Mouse (Mus musculus): ENCODE data around the gene 4933424G06Rik.
"Not testable (repeated sequence)": the region's sequence is repeated elsewhere in the genome, so short reads cannot be mapped to it uniquely, and the experiment has no call there.

4933424G06Rik gene

DNA sequence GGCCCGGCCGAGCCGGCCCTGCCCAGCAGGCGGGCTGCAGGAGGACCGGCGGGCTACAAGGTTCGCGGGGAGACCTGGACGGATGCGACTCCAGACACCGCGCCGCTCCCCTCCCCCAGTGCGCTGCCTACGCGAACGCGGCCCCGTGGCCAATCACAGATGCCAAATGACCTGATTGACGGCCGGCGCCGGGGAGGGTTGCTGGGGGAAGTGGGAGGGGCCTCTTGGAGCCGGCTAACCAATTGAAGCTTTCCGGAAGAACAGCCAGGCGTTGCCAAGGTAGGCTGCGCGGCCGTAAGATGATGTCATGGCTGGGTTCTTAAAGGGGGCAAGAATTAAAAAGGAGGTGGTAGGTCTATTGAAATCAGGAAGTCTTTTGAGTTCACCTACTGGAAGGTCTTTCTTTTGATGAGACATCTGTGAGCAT lies at the start of gene 4933424G06Rik:
TSS of gene 4933424G06Rik (plus strand) at position 296 of the 427 bp plus-strand sequence.
- DNase-seq (ENCODE audit: low spot score in 2 of 2), result peak; percentile 99

DNA sequence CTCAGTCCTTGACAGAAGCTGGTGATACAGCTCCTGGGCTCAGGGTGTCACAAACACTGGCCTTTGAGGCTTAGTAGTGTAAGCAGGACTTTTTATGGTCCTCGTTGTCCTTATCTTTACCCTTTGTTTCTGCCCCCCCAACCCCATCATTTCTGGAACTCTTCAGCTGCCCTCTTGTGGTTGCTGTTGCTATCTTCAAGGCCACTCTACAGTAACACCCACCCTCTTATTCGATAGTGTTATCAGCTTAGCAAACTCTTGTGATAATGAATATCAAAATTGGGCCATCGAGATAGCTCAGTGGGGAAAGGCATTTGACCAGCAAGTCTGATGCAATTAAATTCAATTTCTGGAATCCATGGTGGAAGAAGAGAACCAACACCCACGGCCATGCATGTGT lies 45.5 kb upstream of the 4933424G06Rik start:
- no peak for DNase-seq (ENCODE audit: low spot score in 2 of 2)

DNA sequence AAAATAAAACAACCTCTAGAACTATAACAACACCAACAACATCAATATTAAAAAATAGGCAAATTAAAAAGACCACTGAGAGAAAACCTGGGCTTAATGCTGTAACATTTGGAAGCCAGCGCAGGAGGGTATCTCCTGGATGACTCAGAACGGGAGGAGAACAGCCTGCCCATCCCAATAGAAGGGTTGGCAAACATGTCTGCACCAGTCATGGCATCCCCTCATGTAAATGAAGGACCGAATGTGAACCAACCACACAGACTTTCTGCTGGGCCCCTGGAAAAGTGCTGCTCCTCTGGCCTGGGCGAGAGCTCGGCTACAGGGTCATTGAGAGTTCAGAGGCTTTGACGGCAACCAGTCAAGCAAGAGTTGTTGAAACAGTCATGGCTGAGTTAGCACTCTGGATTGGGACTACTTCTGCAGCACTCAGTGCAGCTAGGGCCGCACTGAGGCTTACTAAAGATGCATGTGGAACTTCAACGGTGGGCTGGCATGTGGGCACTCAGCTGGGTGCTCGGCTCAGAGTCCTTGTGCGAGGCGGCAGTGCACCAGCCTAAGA lies 44.7 kb upstream of the 4933424G06Rik start:
- DNase-seq (ENCODE audit: low spot score in 2 of 2), result no peak

DNA sequence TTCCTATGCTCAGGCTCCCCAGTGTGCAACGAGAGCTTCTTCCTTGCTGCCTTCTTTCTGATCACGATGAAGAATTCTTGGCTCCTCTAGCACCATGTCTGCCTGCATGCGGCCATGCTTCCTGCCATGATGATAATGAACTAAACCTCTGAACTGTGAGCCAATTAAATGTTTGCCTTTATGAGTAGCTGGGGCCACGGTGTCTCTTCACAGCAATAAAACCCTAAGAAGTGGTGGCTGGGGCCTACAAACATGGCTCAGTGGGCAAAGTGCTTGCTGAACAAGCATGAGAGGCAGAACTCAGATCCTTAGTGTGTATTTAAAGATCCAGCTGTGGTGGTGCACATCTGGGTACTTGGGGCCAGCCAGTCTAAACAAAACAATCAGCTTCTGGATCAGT lies 44.0 kb upstream of the 4933424G06Rik start:
- no peak for DNase-seq (ENCODE audit: low spot score in 2 of 2)

DNA sequence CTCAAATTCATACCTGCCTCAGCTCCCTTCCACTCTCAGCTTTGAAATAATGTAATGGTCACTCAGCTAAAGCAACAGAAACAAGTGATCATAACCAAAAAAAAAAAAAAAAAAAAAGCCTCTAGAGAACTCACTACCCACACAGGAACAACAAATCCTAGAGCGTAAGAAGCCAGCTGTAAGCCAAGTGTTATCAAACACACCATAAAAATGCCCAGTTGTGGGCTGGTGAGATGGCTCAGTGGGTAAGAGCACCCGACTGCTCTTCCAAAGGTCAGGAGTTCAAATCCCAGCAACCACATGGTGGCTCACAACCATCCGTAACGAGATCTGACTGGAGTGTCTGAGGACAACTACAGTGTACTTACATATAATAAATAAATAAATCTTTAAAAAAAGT lies 41.9 kb upstream of the 4933424G06Rik start:
- not testable (repeated sequence) for DNase-seq (ENCODE audit: low spot score in 2 of 2)

DNA sequence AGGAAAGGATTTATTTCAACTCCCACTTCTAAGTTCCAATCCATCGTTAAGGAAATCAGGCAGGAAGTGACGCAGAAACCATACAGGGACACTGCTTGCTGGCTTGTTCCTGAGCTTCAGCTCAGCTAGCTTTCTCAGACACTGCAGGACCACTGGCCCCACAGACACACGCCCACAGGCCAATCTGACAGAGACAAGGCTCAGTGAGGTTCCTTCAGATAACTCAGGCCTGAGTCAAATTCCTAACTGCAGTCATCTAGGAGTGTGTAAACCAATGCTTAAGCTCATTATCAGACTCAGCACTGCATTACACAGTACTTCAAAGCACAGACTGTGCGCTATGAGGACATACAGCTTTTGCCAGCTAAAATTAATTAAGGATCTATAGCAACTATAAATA lies 39.7 kb upstream of the 4933424G06Rik start:
- DNase-seq (ENCODE audit: low spot score in 2 of 2), result no peak

DNA sequence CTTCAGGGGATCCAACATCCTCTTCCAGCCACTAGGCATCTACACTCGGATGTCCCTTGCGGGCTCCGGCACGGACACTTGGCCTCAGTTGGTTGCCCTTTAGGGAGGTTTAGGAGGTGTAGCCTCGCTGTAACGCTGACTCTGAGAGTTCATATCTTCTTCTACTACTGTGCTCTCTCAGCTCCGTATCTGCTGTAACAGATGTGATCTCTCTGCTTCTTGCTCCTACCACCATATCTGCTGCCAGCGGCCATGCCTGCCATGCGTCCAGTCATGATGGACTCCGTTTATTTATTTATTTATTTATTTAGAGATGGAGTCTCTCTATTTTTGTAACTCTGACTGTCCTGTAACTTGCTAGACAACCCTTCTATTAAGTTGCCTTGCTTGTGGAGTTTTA lies 38.7 kb upstream of the 4933424G06Rik start:
- no peak for DNase-seq (ENCODE audit: low spot score in 2 of 2)

DNA sequence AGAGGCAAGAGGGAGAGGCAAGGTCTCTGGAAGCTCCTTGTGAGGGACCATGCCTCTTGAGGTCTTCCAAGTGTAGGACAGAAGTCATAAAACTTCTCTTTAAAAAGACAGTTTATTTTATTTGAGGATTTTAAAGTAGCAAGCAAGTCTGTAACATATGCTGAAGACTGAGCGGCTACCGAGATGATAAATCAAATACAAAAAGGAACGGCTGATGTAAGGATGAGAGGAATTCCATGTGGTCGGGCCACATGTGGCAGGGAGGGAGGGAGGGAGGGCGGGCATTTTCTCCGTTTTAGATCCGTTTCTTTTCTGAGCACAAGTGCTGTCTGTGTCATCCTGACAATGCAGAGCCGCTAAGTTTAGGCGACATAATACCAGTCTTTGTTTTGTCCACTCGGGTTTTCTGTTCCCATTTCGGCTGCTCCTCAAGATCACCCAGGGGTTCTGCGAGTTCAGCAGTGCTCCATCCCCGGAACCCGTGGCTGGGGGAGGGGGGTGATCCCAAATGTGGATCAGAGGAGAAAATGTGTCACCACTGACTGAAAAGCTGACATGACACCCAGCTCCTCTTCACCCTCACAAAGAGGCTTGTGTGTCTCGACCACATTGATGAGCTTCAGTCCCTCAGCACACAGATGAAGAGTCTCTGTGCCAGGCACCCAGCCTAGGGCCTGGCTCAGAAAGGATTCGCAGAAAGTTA lies 37.1 kb upstream of the 4933424G06Rik start:
- DNase-seq (ENCODE audit: low spot score in 2 of 2), result no peak

DNA sequence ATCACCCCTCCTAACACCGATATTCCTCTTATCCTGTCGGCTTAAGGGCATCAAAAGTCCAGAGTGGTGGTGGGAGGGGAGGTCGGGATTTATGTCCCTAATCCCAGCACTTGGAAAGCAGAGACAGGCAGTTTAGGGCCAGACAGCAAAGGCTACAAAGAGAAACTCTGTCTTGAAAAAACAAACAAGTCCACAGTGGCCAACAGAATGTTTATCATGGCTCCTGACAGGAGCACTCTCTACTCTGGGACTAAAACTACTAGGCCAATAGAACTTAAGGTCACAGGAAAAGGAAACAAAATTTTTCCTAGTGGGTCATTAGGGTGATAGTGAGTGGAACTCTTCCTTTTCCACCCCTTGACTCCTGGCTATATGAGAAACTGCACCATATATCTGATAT lies 35.0 kb upstream of the 4933424G06Rik start:
- no peak for DNase-seq (ENCODE audit: low spot score in 2 of 2)

DNA sequence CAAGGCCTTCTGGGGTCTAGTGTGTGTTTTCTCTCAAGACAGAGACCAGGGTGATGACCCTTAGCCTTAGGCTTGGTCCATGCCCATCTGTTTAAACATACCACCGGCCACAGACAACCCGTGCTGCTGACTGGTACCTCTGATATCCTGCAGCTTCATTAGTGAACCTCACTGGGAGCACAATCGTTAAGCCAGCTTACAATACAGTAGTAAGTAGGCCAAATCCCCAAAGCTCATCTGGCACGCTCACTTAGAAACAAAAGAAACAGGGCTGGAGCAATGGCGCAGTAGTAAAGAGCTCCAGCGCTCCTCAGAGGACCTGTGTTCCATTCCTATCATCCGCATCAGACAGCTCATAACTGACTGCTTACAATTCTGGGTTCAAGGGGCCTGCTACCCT lies 29.1 kb upstream of the 4933424G06Rik start:
- DNase-seq (ENCODE audit: low spot score in 2 of 2), result no peak

DNA sequence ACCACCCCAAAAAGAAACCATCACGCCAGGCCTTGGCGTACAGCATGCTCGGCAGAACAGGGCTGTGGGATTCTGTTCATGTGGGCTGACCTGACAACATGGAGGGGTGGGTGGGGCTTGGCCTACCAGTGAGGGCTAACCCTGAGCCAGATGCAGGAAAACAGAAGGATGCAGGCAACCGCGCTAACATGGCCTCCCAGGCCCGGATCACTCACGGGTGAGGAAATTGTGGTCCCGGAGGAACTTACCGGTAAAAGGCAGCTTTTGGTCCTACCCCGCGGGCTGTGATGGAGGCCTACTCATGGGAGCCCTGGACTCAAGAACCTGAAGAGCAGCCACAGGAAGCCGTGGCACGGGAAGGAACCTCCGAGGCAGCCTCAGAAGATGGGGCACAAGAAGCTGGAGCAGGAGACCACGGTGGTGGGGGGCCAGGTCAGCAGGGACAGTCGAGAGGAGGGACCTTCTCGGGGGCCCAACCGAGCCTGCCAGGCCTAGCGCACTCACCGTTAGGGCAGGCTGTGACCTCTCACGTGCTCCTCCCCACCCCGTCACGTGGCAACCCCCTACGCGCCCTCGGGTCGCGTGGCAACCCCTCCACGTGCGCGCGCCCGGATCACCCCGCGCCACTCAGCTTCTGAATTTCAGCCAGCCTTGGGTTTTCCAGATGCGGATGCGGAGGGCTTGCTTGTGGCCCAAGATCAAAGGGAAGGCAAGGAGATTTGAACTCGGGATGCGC lies 27.2 kb upstream of the 4933424G06Rik start, which contains the start of gene Fam178b:
TSS of gene Fam178b (minus strand) at position 564 of the 736 bp plus-strand sequence.
- DNase-seq (ENCODE audit: low spot score in 2 of 2), result no peak

DNA sequence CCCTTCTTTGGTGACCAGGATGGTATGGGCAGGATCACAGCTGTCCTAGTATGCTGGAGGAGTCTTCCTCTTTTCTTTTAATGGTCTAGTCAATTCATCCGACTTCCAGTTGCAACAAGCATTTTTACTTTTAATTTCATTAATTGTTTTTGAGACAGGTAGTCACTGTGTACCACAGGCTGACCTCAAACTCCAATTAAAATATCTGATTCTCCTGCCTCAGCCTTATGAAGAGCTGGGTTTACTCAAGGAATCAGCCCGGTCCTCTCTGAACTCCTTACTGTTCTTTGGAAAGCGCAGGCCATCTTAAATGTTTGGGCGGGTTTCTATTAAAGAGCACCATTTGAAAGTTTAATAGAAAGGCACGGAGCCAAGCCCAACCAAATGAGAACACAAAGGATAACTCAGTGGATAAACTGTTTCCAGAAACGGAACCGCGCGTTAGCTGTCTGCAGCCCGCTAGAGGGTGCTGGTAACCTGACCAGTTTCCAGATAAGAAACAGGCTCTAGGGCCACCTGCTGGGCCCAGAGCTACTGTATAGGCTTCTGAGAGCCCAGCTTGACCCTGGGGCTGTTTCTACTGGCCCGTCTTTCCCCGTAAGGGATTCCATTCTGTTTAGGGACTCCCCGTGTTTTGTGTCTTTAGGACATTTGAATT lies 26.0 kb upstream of the 4933424G06Rik start:
- DNase-seq (ENCODE audit: low spot score in 2 of 2), result peak; percentile 89 to 90

DNA sequence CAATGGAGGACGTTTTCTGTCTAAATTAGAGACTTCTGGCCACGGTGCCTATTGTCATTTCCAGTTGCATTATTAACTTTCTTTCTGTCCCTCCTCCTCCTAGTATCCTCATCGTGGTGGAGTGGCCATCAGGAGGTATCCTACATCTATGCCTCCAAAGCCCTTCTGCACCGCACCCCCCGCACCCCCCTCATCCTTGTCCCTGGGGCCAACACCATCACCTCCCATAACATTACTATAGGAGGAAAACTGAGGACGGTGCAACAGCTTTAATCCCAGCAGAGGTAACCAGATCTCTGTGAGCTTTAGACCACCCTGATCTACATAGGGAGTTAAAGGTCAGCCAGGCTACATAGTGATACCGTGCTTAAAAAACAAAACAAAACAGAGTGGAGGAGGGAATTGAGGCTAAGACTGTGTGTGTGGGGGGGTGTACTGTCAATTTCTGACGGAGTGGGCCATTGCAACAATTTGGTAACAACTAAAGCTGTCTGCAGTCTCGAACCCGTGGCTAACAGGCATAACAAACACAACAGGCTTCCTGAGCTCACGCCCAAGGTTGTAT lies 19.2 kb upstream of the 4933424G06Rik start:
- no peak for DNase-seq (ENCODE audit: low spot score in 2 of 2)

DNA sequence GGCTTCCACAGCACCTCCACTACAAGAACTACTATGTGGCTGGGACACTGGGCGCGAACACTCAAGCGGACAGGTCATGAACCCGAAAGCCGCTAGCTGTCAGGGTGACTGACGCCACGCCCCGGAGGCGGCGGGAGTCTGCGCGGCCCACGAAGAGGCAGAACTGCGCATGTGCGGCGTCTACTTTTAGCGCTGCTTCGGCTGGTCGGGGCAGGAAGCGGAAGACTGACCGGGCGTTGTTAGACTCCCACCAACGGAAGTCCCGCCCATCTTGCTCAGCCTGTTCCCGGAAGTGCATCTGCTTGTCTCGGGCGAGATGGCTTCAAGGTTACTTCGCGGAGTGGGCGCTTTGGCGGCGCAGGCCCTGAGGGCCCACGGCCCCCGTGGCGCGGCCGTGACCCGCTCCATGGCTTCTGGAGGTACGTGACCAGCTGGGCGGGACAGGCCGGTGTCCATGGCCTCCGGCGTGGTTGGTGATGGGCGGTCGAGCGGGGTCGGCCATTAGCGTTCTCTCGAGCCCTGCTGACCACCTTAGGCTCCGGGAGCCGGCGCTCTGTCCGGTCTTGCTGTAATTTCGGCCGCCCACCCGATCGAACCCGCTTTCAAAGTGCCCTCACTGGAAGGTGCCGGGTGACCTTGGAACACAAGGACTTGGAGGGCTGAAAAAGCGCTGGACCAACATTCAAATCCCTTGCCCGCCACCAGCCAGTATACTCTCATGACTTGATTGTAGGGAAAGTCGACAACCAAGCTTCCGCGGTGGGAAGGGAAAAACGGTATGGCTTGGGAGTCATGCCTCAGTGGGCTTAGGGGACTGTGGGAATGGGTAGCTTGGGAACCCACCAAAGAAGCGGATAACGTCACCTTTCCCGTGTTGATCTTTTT lies 18.4 kb upstream of the 4933424G06Rik start, which contains the start of gene Cox5b:
TSS of gene Cox5b (plus strand) at position 179 of the 885 bp plus-strand sequence.
- DNase-seq (ENCODE audit: low spot score in 2 of 2), result peak; percentile 98

DNA sequence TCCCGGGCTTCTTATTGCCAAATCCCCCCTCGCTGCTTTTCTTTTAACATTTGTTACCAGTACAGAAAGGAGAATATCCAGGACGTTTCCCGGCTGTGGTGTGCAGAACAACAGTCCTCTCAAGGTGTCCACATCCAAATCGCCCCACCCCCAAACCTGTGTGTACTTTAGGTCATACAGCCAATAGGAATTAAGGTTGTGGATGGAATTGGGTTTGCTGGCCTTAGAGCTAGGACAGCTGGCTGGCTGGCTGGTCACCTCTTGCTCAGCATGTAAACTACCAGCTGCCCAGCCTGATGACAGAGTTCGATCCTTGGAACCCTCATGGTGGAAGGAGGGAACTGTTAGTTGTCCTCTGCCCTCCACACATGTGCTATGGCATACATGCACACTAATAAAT lies 15.1 kb upstream of the 4933424G06Rik start:
- DNase-seq (ENCODE audit: low spot score in 2 of 2), result no peak

DNA sequence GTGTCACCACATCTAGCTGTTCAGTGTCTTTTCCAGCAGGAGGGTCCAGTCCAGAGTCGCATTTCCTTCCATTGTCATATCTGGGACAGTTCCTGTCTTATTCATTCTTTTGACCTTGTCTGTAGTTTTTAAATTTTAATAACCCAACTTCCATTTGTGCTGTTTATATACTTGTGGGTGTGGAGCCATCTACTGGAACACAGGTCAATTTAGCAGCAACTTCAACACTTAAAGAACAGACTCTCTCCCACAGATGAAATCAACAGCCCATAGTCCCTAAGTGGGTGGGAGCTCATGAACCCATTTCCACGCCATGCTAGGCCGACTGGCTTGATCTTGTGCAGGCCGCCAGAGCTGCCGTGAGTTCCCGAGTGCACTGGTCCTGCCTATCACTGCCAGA lies 13.5 kb upstream of the 4933424G06Rik start:
- DNase-seq (ENCODE audit: low spot score in 2 of 2), result no peak

DNA sequence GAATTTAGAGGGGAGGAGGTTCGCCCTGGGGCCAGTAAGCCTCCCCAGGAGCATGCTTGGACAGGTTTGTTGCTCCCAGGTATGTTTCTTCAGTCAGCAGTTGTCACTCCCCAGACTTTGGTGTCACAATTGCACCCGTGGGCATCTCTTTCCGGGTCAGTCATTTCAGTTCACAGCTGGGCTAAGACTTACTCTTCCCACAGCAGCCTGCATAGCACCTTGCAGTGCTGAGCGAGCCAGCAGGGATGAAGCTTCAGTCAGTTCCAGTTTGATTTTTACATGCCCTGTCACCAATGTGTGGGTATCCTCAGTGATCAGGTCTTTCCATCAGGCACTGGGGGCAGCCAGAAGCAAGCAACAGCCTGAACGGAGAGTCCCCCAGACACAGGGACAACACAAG lies 12.9 kb upstream of the 4933424G06Rik start:
- DNase-seq (ENCODE audit: low spot score in 2 of 2), result no peak

DNA sequence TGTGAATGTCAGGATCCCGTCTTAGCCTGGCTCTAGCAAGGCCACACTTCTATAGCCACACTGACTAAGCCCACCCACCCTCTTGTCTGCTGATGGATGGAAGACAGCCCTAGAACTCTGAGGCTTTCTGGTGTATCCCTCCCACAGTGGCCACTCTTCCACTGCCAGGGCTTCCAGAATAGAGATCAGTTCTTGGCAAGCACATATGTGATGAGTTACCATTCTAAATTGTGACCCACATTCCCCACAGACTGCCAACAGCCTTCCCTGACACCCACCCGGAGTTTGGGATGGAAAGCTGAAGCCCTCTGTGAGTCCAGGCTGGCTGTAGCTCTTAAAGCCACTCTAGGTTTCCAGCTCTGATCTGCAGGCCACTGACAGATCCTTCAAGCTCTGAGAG lies 2.8 kb upstream of the 4933424G06Rik start:
- no peak for DNase-seq (ENCODE audit: low spot score in 2 of 2)

DNA sequence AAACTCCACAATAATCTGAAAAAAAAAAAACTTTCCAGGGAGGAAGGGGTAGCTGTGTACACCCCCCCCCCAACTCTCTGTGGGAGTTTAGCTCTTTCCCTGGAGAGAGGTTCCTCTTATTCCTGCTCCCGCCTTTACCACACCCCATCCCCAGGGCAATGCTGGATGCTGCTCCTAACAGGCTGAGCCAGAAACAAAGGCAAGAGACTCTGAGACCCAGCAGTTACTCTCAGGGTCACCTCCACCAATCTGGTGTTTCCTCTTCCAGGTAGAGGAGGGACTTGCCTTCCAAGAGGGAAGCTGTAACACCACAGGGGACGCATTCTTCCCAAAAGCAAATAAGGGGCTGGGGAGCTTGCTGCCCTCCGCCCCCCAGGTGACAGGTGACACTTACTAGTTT lies 2.2 kb upstream of the 4933424G06Rik start:
- DNase-seq (ENCODE audit: low spot score in 2 of 2), result no peak

DNA sequence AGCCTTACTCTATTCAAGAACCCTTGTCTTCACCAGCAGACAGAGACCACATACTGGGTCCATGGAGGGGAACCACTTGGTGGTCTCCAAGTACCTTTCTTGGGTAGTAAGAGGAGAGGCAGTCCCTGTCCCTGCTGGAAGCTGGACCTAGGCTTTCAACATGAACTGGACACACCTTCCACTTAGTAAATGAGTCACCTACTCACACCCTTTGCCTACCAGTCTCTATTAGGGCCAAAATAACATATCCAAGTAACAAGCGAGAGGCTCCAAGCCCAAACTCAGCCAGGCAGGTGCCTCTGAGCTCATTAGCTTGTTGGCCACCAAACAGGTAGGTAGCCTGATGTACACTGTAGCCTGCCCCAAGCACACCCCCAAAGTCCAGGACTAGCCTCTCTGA lies 1.3 kb upstream of the 4933424G06Rik start:
- no peak for DNase-seq (ENCODE audit: low spot score in 2 of 2)

Data from right cerebral cortex, postnatal 10 days (tissue).